Mouse (Mus musculus) forebrain, embryonic 10.5 days (tissue): ENCODE measurements around the gene Tmem35b. TPM values are rescaled to one million over a fixed set of nuclear protein-coding genes. Genes with fewer than 3 reads are reported as not detected.

ENCODE experiments used
- DNase-seq: peaks from one replicate; pipeline ENCODE4 v3.0.0-alpha.2; 2017; ENCODE audit warnings: low spot score; ENCODE audit errors: extremely low spot score
- H3K27ac ChIP-seq: fragments of 300-500 bp; sonication (generic); 2 replicates; pipeline ENCODE4 v1.5.1; 2016; ENCODE audit warnings: mild to moderate bottlenecking
- H3K27me3 ChIP-seq: fragments of 300-500 bp; sonication (generic); 2 replicates; pipeline ENCODE4 v1.6.1; 2016; ENCODE audit warnings: mild to moderate bottlenecking; ENCODE audit not compliant: poor library complexity, severe bottlenecking
- H3K36me3 ChIP-seq: fragments of 300-500 bp; sonication (generic); replicated peaks from 2 replicates; pipeline ENCODE4 v1.6.1; 2016; ENCODE audit warnings: mild to moderate bottlenecking, moderate library complexity
- H3K4me1 ChIP-seq: fragments of 300-500 bp; sonication (generic); 2 replicates; pipeline ENCODE4 v1.6.1; 2016
- H3K4me3 ChIP-seq: fragments of 300-500 bp; sonication (generic); 2 replicates; pipeline ENCODE4 v1.5.1; 2016; ENCODE audit warnings: mild to moderate bottlenecking, moderate library complexity
- H3K9me3 ChIP-seq: fragments of 300-500 bp; sonication (generic); 2 replicates; pipeline ENCODE4 v1.6.1; 2016; ENCODE audit warnings: mild to moderate bottlenecking, moderate library complexity
- WGBS: fragments of 180-500 bp; shearing (Covaris S2); methylation state at CpG from one replicate; pipeline ENCODE4 v1.1.7; 2016; 5-methylcytosine and 5-hydroxymethylcytosine counted together
- polyA plus RNA-seq: library from polyadenylated mRNA; unstranded; fragments of >200 nt; fragmentation: Nextera tagmentation; extraction: Ambion mirVana; gene quantifications from 2 replicates; pipeline ENCODE4 v1.2.1, GENCODE M21; 2016

Tmem35b gene
- polyA plus RNA-seq, 1 experiment from 2014 or later, result 13.4 TPM

DNA sequence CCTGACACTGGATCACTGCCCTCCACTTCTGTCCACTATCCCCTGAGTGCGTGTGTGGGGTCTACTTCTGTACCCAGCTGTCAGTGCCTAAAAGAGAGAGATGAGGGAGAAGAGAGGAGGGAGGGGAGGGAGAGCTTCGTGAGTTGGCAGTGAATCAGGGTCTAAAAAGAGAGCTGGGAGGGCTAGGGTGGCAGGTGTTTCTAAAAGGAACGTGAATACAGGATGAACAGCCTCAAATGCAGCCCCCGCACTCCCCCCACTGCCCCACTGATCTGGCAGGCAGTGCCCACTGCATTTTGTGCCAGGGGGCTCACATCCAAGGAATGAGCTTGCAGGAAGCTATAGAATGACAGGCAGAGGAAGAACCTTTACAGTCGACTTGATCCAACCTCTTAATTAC lies 47.4 kb downstream of the Tmem35b start:
- WGBS, result 55% methylated on average over 5 of the region's 5 CpGs
- Histone ChIP-seq H3K4me1 (peaks cover 26% of the 10 kb centered on the region), H3K9me3 (no peaks in the 10 kb centered on the region), H3K36me3 (no peaks in the 10 kb centered on the region), H3K27ac (no peak overlapping the region), H3K4me3 (no peak overlapping the region), H3K27me3 (peaks cover 75% of the 10 kb centered on the region)
- no peak for DNase-seq

DNA sequence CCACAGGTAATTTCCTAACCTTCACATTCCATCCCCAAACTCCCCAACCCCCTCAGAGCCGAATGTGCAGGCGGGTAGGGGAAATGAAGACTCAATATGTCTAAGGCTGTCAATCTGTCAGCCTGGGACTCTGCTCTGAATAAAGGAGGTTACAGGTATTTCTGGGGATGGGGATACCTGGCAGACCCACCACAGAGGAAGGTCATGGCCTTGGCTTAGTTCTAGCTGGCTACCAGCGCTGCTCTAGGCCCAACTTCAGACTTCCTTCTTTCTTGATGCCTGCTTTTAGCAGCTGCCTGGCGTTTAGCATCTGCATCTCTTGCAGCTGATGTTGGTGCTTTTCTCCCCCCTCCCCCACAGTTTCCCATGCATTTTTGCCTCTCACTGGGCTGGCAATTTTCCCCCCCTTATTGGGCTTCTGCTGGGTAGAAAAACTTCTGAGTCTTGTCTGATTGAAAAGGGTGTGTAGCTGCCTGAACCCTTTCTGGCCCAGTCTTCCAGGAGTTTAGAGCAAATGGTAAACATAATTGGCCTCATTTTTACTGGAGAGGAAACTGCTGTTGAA lies 47.9 kb downstream of the Tmem35b start:
- Histone ChIP-seq H3K4me3 (no peak overlapping the region), H3K9me3 (no peaks in the 10 kb centered on the region), H3K36me3 (no peaks in the 10 kb centered on the region), H3K4me1 (peaks cover 26% of the 10 kb centered on the region), H3K27me3 (peaks cover 70% of the 10 kb centered on the region), H3K27ac (no peak overlapping the region)
- WGBS, result 62% methylated on average over 4 of the region's 4 CpGs
- no peak for DNase-seq

DNA sequence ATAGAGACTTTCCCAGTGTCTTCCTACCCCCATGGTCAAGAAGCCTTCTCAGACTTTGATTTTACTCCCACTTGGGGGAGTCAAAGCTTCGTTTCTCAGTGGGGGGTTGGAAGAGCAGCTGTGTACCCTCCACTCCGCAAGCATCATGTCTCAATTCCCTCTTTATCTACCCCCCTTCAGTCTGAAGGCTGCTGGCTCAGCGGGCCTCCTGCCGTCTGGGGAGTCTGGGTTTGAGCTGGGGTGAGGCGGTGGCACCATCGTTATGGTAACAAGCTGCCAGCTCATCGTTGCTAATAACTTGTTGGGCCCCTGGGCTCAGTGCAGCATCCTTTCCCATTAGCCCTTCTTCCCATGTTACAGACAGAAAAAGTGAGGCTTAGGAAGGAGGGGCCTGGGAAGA lies 48.6 kb downstream of the Tmem35b start:
- peaks cover 65% of the 10 kb centered on the region for H3K27me3 ChIP-seq

DNA sequence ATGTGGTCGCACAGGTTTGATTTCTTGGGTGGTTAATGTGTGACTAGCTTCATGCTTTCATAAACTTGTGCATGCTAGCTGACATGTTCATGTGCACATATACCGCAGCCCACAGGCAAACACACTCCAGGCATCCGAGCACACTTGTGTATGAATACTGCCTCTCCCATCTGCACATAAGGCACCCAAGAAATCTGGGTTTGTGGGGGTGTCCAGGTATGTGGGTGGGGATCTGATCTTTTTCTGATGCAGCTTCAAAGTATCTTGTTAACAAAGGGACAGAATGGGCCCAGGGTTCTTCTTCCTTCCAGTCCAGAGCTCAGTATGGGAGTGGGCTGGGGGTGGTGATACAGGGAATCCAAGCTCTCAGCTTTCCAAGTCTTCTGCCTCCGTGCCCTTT lies 49.1 kb downstream of the Tmem35b start:
- H3K9me3 ChIP-seq, result no peaks in the 10 kb centered on the region
- 63% methylated on average over 4 of the region's 4 CpGs for WGBS
- H3K27me3 ChIP-seq, result peaks cover 63% of the 10 kb centered on the region
- no peaks in the 10 kb centered on the region for H3K36me3 ChIP-seq
- H3K4me1 ChIP-seq, result peaks cover 25% of the 10 kb centered on the region
- DNase-seq, result no peak
- H3K27ac ChIP-seq, result no peak overlapping the region
- H3K4me3 ChIP-seq, result no peak overlapping the region

More for the DNA sequence above, 48.6 kb downstream of the Tmem35b start:
- no peak overlapping the region for H3K4me3 ChIP-seq
- peaks cover 26% of the 10 kb centered on the region for H3K4me1 ChIP-seq
- no peak overlapping the region for H3K27ac ChIP-seq
- no peak for DNase-seq
- H3K36me3 ChIP-seq, result no peaks in the 10 kb centered on the region
- 24% methylated on average over 7 of the region's 7 CpGs for WGBS
- H3K9me3 ChIP-seq, result no peaks in the 10 kb centered on the region

DNA sequence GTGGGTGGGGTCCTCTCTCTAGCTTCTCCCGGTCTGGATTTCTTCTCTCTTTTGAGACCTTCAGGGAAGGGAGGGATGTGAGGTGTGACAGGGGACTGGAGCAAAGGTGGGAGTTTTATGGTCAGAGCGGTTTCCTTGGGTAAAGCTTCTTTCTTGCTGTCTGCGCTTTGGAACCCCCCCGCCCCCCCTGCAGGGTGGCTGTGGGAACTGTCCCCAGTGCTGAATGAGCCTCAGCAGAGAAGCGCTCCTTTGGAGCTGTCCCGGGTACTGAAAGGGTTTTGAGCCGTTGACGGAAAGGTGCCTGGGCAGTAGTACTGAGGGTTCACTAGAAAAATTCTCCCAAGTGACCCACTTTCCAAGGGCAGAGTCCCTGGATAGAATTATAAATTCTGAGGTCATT lies 50.0 kb downstream of the Tmem35b start:
- DNase-seq, result peak; percentile 47
- no peaks in the 10 kb centered on the region for H3K9me3 ChIP-seq
- no peak overlapping the region for H3K27ac ChIP-seq
- no peak overlapping the region for H3K4me3 ChIP-seq
- peaks cover 61% of the 10 kb centered on the region for H3K27me3 ChIP-seq
- peaks cover 17% of the 10 kb centered on the region for H3K4me1 ChIP-seq
- H3K36me3 ChIP-seq, result no peaks in the 10 kb centered on the region
- 2% methylated on average over 8 of the region's 8 CpGs for WGBS

DNA sequence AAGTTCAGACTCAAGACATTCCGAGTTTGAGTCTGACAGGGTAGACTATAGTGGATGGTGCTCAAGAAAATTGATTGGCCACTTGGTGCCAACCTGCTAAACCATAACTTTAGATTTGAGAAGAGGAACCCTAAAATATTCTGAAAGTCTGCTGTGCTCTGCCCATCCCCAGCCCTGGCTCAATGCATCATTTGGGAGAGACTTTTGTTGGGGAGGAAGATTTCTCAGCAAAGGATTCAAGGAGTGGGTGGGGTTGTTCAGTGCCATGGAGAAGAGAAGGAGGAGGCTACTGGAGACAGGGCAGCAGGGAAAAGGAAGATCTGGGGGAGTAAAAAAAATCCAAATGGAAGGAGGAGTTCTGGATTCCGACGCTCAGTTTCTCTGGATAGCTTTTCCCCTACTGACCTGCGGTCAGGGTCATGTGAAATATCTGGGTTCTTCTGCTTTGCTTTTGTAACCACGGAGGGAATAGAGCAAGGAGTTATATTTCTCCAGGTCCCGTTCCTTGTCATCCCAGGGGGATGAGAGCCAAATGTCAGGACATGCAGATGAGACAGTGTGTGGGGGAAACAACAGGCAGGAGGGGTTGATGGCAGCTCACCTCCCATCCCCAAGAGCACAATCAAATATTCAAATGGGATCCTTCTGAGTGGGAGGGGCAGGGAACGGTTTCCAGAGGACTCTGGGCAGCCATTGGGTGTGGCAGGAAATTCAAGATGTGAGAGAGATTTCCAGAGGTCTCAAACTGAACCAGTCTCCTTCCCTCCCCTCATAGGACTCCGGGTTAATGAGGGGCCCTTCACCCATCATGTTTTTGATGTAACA lies 50.8 kb downstream of the Tmem35b start:
- H3K36me3 ChIP-seq, result no peaks in the 10 kb centered on the region
- WGBS, result 69% methylated on average over 8 of the region's 8 CpGs
- DNase-seq, result no peak

DNA sequence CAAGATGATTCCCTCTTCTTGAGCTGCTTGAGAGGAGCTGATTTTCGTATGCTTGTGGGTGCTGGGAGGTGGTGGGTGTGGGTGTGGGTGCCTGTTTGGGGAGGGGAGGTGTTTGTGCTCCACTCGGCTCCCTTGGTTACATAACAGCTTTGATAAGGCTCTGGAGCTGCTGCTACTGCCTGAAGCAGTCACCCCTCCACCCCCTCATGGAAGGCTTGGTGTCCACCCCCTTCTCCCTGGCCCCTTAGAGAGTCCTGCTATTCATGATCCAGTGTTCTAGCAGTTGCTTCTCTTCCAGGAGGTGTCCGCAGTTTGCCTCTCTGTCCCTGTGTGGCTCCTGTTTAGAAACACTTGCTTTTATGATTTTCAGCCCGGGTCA lies 51.4 kb downstream of the Tmem35b start:
- Histone ChIP-seq H3K27ac (no peak overlapping the region), H3K4me1 (peaks cover 15% of the 10 kb centered on the region), H3K36me3 (no peaks in the 10 kb centered on the region), H3K9me3 (no peaks in the 10 kb centered on the region), H3K4me3 (no peak overlapping the region), H3K27me3 (peaks cover 61% of the 10 kb centered on the region)
- 68% methylated on average over 4 of the region's 4 CpGs for WGBS
- DNase-seq, result no peak

More for the DNA sequence above, 50.8 kb downstream of the Tmem35b start:
- Histone ChIP-seq H3K4me1 (peaks cover 15% of the 10 kb centered on the region), H3K27ac (no peak overlapping the region), H3K27me3 (peaks cover 61% of the 10 kb centered on the region), H3K4me3 (no peak overlapping the region), H3K9me3 (no peaks in the 10 kb centered on the region)

DNA sequence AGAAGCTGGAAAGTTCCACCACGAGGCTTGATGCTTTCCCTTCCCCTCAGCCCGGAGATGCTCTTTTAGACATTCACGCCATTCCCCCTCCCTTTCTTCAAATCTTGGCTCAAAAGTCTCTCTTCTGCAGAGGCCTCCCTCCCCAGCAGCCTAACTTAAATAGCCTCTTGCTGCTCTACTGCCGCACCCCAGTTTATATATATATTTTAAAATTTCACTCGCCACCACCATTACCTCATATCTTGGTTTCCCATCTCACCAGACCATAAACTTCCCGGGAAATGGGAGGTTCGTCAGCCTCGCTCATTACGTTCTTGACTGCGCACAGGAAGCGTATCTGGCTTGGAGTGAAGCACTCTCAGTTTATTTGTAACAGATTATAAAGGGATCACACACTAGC lies 54.5 kb downstream of the Tmem35b start:
- no peak overlapping the region for H3K4me3 ChIP-seq
- H3K4me1 ChIP-seq, result peaks cover 15% of the 10 kb centered on the region
- no peak overlapping the region for H3K27ac ChIP-seq
- H3K9me3 ChIP-seq, result no peaks in the 10 kb centered on the region
- WGBS, result 83% methylated on average over 11 of the region's 11 CpGs
- DNase-seq, result no peak
- H3K27me3 ChIP-seq, result peaks cover 38% of the 10 kb centered on the region
- no peaks in the 10 kb centered on the region for H3K36me3 ChIP-seq

DNA sequence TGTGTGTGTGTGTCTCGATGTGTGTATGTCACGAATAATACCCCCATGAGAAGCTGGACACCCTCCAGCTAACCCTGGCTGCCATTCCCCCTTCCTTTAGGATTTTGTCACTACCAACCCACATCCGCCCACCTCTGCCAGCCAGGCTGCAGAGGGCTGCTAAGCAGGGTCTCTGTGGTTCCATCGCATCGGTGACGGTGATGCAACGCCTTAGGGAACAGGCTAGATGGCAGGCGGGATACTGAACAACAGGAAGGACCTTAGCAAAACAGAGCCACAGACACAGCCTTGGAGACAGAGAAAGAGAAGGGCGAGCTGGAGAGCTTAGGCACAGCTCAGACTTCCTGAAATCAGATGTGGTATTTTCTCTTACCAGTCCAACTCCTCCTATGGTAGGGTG lies 55.2 kb downstream of the Tmem35b start:
- H3K27me3 ChIP-seq, result peaks cover 32% of the 10 kb centered on the region
- WGBS, result 57% methylated on average over 9 of the region's 9 CpGs
- no peak for DNase-seq
- no peak overlapping the region for H3K4me3 ChIP-seq
- peaks cover 15% of the 10 kb centered on the region for H3K4me1 ChIP-seq
- H3K27ac ChIP-seq, result no peak overlapping the region
- H3K9me3 ChIP-seq, result no peaks in the 10 kb centered on the region
- no peaks in the 10 kb centered on the region for H3K36me3 ChIP-seq

Other genes starting within 250 kb of the Tmem35b start
- 26.2 and 29.9 TPM in 2 replicates for gene Zmym4, start 155.6 kb upstream of the Tmem35b start, polyA plus RNA-seq
- gene Sfpq, start 102.4 kb upstream of the Tmem35b start, polyA plus RNA-seq, result 107 and 110 TPM in 2 replicates
- gene Zmym1, start 62.5 kb upstream of the Tmem35b start, polyA plus RNA-seq, result 38.9 and 39.4 TPM in 2 replicates
- 19.9 and 21.0 TPM in 2 replicates for gene Zmym6, start 46.3 kb upstream of the Tmem35b start, polyA plus RNA-seq
- gene Dlgap3, start 45.5 kb downstream of the Tmem35b start, polyA plus RNA-seq, result 1.0 and 1.2 TPM in 2 replicates
- 78.0 and 79.1 TPM in 2 replicates for gene Smim12, start 120.1 kb downstream of the Tmem35b start, polyA plus RNA-seq
- 9.6 and 11.1 TPM in 2 replicates for gene Gja4, start 190.3 kb downstream of the Tmem35b start, polyA plus RNA-seq
- 2.1 and 3.1 TPM in 2 replicates for gene Gjb3, start 207.2 kb downstream of the Tmem35b start, polyA plus RNA-seq
- not detected in 2 replicates for gene Gjb4, start 230.4 kb downstream of the Tmem35b start, polyA plus RNA-seq
- gene Gjb5, start 234.5 kb downstream of the Tmem35b start, polyA plus RNA-seq, result 0.58 and 0.82 TPM in 2 replicates